In genomic region chr10:20486461-20487253, GRCm38 (mm10) we compare ENCODE assay signal across 7 mouse cellular contexts.
DNase-seq lines count a peak whose midpoint lies in the region.

No protein-coding gene starts in this region.

- DNase-seq in adrenal gland, adult 18-20 months (ENCODE audit: low spot score in 2 of 2), result peak; percentile 48 to 60
- DNase-seq in adrenal gland, adult 8-10 months, result peak; percentile 86
- DNase-seq in heart, adult 9 months (ENCODE audit: low spot score in 2 of 2), result peak; percentile 96 to 99
- peak; percentile 64 to 92 for DNase-seq in kidney, postnatal 25 days
- peak; percentile 11 for DNase-seq in yolk sac, embryonic 10.5 days (ENCODE audit: low spot score)
- DNase-seq in layer of hippocampus, adult 9-11 months, result no peak
- DNase-seq in right cerebral cortex, postnatal 10 days (ENCODE audit: low spot score in 2 of 2), result no peak

Comparison
In these comparisons a context has a peak if more than half of its experiments do, and no peak if none do; other contexts are left out.
1. DNase-seq: peak in adrenal gland, adult 18-20 months (2 of 2), adrenal gland, adult 8-10 months (single experiment), heart, adult 9 months (2 of 2), kidney, postnatal 25 days (2 of 2) and yolk sac, embryonic 10.5 days (single experiment); none in layer of hippocampus, adult 9-11 months (single experiment) and right cerebral cortex, postnatal 10 days (0 of 2).